In genomic region chr1:66655119-66655746, GRCm38 (mm10) we compare ENCODE assay signal across 12 mouse cellular contexts. TPM values are rescaled to one million over a fixed set of nuclear protein-coding genes. Genes with fewer than 3 reads are reported as not detected.
DNase-seq lines count a peak whose midpoint lies in the region; ATAC-seq and TF ChIP-seq lines count a peak whose summit lies in the region.
"Had no signal": no experiment of that assay in that cellular context is flagged by ENCODE, and none has a peak within 500 bp of the region (broad histone marks: within the 10 kb centered on the region; RNA-seq: fewer than 3 reads in every experiment).

No protein-coding gene starts in this region.

- TF ChIP-seq CTCF in forebrain, postnatal 0 days (IDR thresholded peaks at IDR 0.05; ENCODE audit: low read depth), result no peak

- no peak overlapping the region for H3K9ac ChIP-seq in limb, embryonic 12.5 days (replicated peaks)
- no peak overlapping the region for H3K9ac ChIP-seq in forebrain, postnatal 0 days
- H3K9ac ChIP-seq in midbrain, embryonic 14.5 days (replicated peaks; ENCODE audit: low read length), result no peak overlapping the region
- H3K9ac ChIP-seq: liver, embryonic 13.5 days had no signal

- ATAC-seq in limb, embryonic 12.5 days (ENCODE audit: insufficient number of reproducible peaks, insufficient read depth, low FRiP score, low TSS enrichment, low read depth), result peak; percentile 75
- ATAC-seq in forebrain, postnatal 0 days, result peak; percentile 97
- peak; percentile 91 for ATAC-seq in midbrain, embryonic 14.5 days (ENCODE audit: low FRiP score, low TSS enrichment)

- no peak overlapping the region for H3K4me2 ChIP-seq in limb, embryonic 12.5 days
- H3K4me2 ChIP-seq in forebrain, postnatal 0 days (ENCODE audit: low read depth), result no peak overlapping the region
- no peak overlapping the region; the same call in 1 of the 2 replicates for H3K4me2 ChIP-seq in midbrain, embryonic 14.5 days (ENCODE audit: low read length)
- H3K4me2 ChIP-seq: liver, embryonic 13.5 days had no signal

- no peaks in the 10 kb centered on the region for H3K9me3 ChIP-seq in limb, embryonic 12.5 days
- H3K9me3 ChIP-seq in limb, embryonic 10.5 days (replicated peaks), result no peaks in the 10 kb centered on the region
- H3K9me3 ChIP-seq in forebrain, postnatal 0 days (ENCODE audit: low read length), result no peaks in the 10 kb centered on the region
- H3K9me3 ChIP-seq in midbrain, embryonic 14.5 days (ENCODE audit: control insufficient read depth, low read length), result no peaks in the 10 kb centered on the region
- H3K9me3 ChIP-seq: liver, embryonic 13.5 days had no signal

- H3K27ac ChIP-seq in limb, embryonic 12.5 days, result no peak overlapping the region
- H3K27ac ChIP-seq in limb, embryonic 10.5 days, result no peak overlapping the region
- H3K27ac ChIP-seq in forebrain, postnatal 0 days (ENCODE audit: low read depth, low read length), result peak overlapping the region; percentile 62; the same call in 1 of the 2 replicates
- peak overlapping the region; percentile 41; the same call in 1 of the 2 replicates for H3K27ac ChIP-seq in midbrain, embryonic 14.5 days (replicated peaks; ENCODE audit: low read depth, low read length)
- H3K27ac ChIP-seq: heart, adult 2 months; liver, embryonic 13.5 days had no signal

- H3K36me3 ChIP-seq in limb, embryonic 12.5 days, result no peaks in the 10 kb centered on the region
- H3K36me3 ChIP-seq in limb, embryonic 10.5 days, result no peaks in the 10 kb centered on the region
- no peaks in the 10 kb centered on the region for H3K36me3 ChIP-seq in forebrain, postnatal 0 days (ENCODE audit: insufficient read depth)
- no peaks in the 10 kb centered on the region for H3K36me3 ChIP-seq in midbrain, embryonic 14.5 days (ENCODE audit: control insufficient read depth, insufficient read depth, low read length)
- H3K36me3 ChIP-seq: liver, embryonic 13.5 days had no signal

- no peaks in the 10 kb centered on the region for H3K27me3 ChIP-seq in limb, embryonic 12.5 days
- H3K27me3 ChIP-seq in limb, embryonic 10.5 days (ENCODE audit: low read depth, poor library complexity, severe bottlenecking), result no peaks in the 10 kb centered on the region
- H3K27me3 ChIP-seq in forebrain, postnatal 0 days (ENCODE audit: insufficient read depth, low read length), result no peaks in the 10 kb centered on the region
- no peaks in the 10 kb centered on the region for H3K27me3 ChIP-seq in midbrain, embryonic 14.5 days (ENCODE audit: control insufficient read depth, insufficient read depth, low read length)
- H3K27me3 ChIP-seq: liver, embryonic 13.5 days had no signal

- no peak for DNase-seq in limb, embryonic 10.5 days (ENCODE audit: low spot score)
- DNase-seq in embryo, embryonic 10.5 days (ENCODE audit: low spot score), result peak; percentile 59
- DNase-seq in forebrain, postnatal 0 days, result peak; percentile 61
- DNase-seq in midbrain, embryonic 14.5 days, result peak; percentile 72
- no peak for DNase-seq in liver
- DNase-seq in natural killer cell, adult 2 months (ENCODE audit: low spot score in 2 of 2), result no peak
- no peak for DNase-seq in ovary, adult 18-20 months (ENCODE audit: low spot score)
- DNase-seq: adrenal gland, adult 8-10 months; heart, adult 2 months; kidney, adult 18-20 months; liver, embryonic 13.5 days had no signal

- H3K4me1 ChIP-seq in limb, embryonic 12.5 days (replicated peaks), result peaks cover 6% of the 10 kb centered on the region
- no peaks in the 10 kb centered on the region for H3K4me1 ChIP-seq in limb, embryonic 10.5 days
- H3K4me1 ChIP-seq in forebrain, postnatal 0 days (ENCODE audit: insufficient read depth), result 0 out of 2 replicates have a peak, but pooled peaks cover 3% of the 10 kb centered on the region
- 0 out of 2 replicates have a peak, but pooled peaks cover 6% of the 10 kb centered on the region for H3K4me1 ChIP-seq in midbrain, embryonic 14.5 days (ENCODE audit: control insufficient read depth, insufficient read depth, low read length)
- H3K4me1 ChIP-seq: liver, embryonic 13.5 days had no signal

- no peak overlapping the region for H3K4me3 ChIP-seq in limb, embryonic 12.5 days (replicated peaks)
- H3K4me3 ChIP-seq in limb, embryonic 10.5 days, result no peak overlapping the region
- H3K4me3 ChIP-seq in forebrain, postnatal 0 days (ENCODE audit: low read depth, low read length), result no peak overlapping the region
- no peak overlapping the region for H3K4me3 ChIP-seq in midbrain, embryonic 14.5 days (replicated peaks; ENCODE audit: low read depth, low read length)
- H3K4me3 ChIP-seq: heart, adult 2 months; liver, embryonic 13.5 days had no signal

- 70% methylated on average over 4 of the region's 4 CpGs for WGBS in limb, embryonic 12.5 days
- WGBS in limb, embryonic 10.5 days, result 73% methylated on average over 4 of the region's 4 CpGs
- 13% methylated on average over 4 of the region's 4 CpGs for WGBS in forebrain, postnatal 0 days
- WGBS in midbrain, embryonic 14.5 days, result 32% methylated on average over 4 of the region's 4 CpGs

RNA-seq across cellular contexts. Expression of gene Rpe, which starts 45.4 kb away (rescaled TPM):
- polyA plus RNA-seq in limb, embryonic 12.5 days (2016; fragmentation: Nextera tagmentation; extraction: Ambion mirVana), result 49.2 and 51.7 TPM in 2 replicates
- 40.1 and 43.2 TPM in 2 replicates for polyA plus RNA-seq in limb, embryonic 10.5 days (2016; fragmentation: Nextera tagmentation; extraction: Ambion mirVana)
- 22.9 and 32.7 TPM in 2 replicates for total RNA-seq in forebrain, postnatal 0 days (2014; rRNA removed)
- 19.5 and 21.6 TPM in 2 replicates for polyA plus RNA-seq in forebrain, postnatal 0 days (2015; fragmentation: Nextera tagmentation; extraction: Ambion mirVana)
- polyA plus RNA-seq in midbrain, embryonic 14.5 days (2014; fragmentation: Nextera tagmentation; extraction: Ambion mirVana), result 36.4 and 36.8 TPM in 2 replicates

Comparison
In these comparisons a context has a peak if more than half of its experiments do, and no peak if none do; other contexts are left out.
1. H3K27ac ChIP-seq: peak in forebrain, postnatal 0 days (single experiment) and midbrain, embryonic 14.5 days (single experiment); none in limb, embryonic 12.5 days (single experiment) and limb, embryonic 10.5 days (single experiment).
2. DNase-seq: peak in embryo, embryonic 10.5 days (single experiment), forebrain, postnatal 0 days (single experiment) and midbrain, embryonic 14.5 days (single experiment); none in limb, embryonic 10.5 days (single experiment), liver (single experiment), natural killer cell, adult 2 months (0 of 2) and ovary, adult 18-20 months (single experiment).
3. Peak in every context shown above with its lines, with median percentiles within 50 percentile points of each other: ATAC-seq.